Mouse (Mus musculus): ENCODE measurements at regions not wholly inside any gene's neighbourhood (a gene's known extent, or its start where the extent isn't known, plus 50 kb on each side); places are given as distances from the start of the nearest gene placed in this dataset.

- DNase-seq (ENCODE audit: low spot score), result no peak
Observed at GRCm38 (mm10) chr14:102882281-102882680, 100.2 kb downstream of the Kctd12 start.

- no peak for DNase-seq (ENCODE audit: low spot score)
Observed at GRCm38 (mm10) chr14:102880658-102881083, 101.8 kb downstream of the Kctd12 start.

GRCm38 (mm10) chr14:102878572-102878971, 103.9 kb downstream of the Kctd12 start:
- DNase-seq (ENCODE audit: low spot score), result no peak

- no peak for DNase-seq (ENCODE audit: low spot score)
Observed at GRCm38 (mm10) chr14:102868160-102868559, 114.3 kb downstream of the Kctd12 start.

- DNase-seq (ENCODE audit: low spot score), result no peak
Observed at GRCm38 (mm10) chr14:102867697-102868096, 114.7 kb downstream of the Kctd12 start.

GRCm38 (mm10) chr14:102866511-102866910, 115.9 kb downstream of the Kctd12 start:
- DNase-seq (ENCODE audit: low spot score), result no peak

- no peak for DNase-seq (ENCODE audit: low spot score)
Observed at GRCm38 (mm10) chr14:102861694-102862093, 120.7 kb downstream of the Kctd12 start.

- DNase-seq (ENCODE audit: low spot score), result no peak
Observed at GRCm38 (mm10) chr14:102859361-102859871, 123.0 kb downstream of the Kctd12 start.

GRCm38 (mm10) chr14:102855264-102855840, 127.1 kb downstream of the Kctd12 start:
- no peak for DNase-seq (ENCODE audit: low spot score)

- no peak for DNase-seq (ENCODE audit: low spot score)
Observed at GRCm38 (mm10) chr14:102843700-102844099, 138.7 kb downstream of the Kctd12 start.

GRCm38 (mm10) chr14:102837602-102838001, 144.8 kb downstream of the Kctd12 start:
- no peak for DNase-seq (ENCODE audit: low spot score)

- no peak for DNase-seq (ENCODE audit: low spot score)
Observed at GRCm38 (mm10) chr14:102835118-102835769, 147.2 kb downstream of the Kctd12 start.

GRCm38 (mm10) chr14:102828442-102828841, 154.0 kb downstream of the Kctd12 start:
- no peak for DNase-seq (ENCODE audit: low spot score)

- DNase-seq (ENCODE audit: low spot score), result no peak
Observed at GRCm38 (mm10) chr14:102827756-102828384, 154.6 kb downstream of the Kctd12 start.

GRCm38 (mm10) chr14:102825525-102825924, 156.9 kb downstream of the Kctd12 start:
- DNase-seq (ENCODE audit: low spot score), result no peak

- no peak for DNase-seq (ENCODE audit: low spot score)
Observed at GRCm38 (mm10) chr14:102820663-102821062, 161.8 kb downstream of the Kctd12 start.

GRCm38 (mm10) chr14:102811678-102812081, 170.8 kb downstream of the Kctd12 start:
- DNase-seq (ENCODE audit: low spot score), result no peak

GRCm38 (mm10) chr14:102811022-102811421, 171.4 kb downstream of the Kctd12 start:
- no peak for DNase-seq (ENCODE audit: low spot score)

- DNase-seq (ENCODE audit: low spot score), result no peak
Observed at GRCm38 (mm10) chr14:102810121-102810921, 172.1 kb downstream of the Kctd12 start.

GRCm38 (mm10) chr14:102805936-102806923, 176.2 kb downstream of the Kctd12 start:
- DNase-seq (ENCODE audit: low spot score), result no peak

GRCm38 (mm10) chr14:102795676-102796075, 186.8 kb downstream of the Kctd12 start:
- no peak for DNase-seq (ENCODE audit: low spot score)
